Mouse (Mus musculus) gastrocnemius, postnatal 36 days (tissue): ENCODE measurements around the gene Zglp1. TPM values are rescaled to one million over a fixed set of nuclear protein-coding genes. Genes with fewer than 3 reads are reported as not detected.
"Not testable (repeated sequence)": the region's sequence is repeated elsewhere in the genome, so short reads cannot be mapped to it uniquely, and the experiment has no call there.

Source experiments
- DNase-seq, 2 experiments: peaks; one replicate each; pipeline ENCODE4 v3.0.0; 2022
- intact Hi-C: fragments of 180-260 bp; cut with DNase I; formaldehyde crosslinking; loops from one replicate; pipeline ENCODE4 v1.15.1; 2025
- total RNA-seq, 2 experiments: library from RNA; stranded (reverse); gene quantifications; 2 replicates each; pipeline ENCODE4 v1.2.3; 2021

The Zglp1 gene
- total RNA-seq, 2 experiments from 2014 or later: not detected

DNA sequence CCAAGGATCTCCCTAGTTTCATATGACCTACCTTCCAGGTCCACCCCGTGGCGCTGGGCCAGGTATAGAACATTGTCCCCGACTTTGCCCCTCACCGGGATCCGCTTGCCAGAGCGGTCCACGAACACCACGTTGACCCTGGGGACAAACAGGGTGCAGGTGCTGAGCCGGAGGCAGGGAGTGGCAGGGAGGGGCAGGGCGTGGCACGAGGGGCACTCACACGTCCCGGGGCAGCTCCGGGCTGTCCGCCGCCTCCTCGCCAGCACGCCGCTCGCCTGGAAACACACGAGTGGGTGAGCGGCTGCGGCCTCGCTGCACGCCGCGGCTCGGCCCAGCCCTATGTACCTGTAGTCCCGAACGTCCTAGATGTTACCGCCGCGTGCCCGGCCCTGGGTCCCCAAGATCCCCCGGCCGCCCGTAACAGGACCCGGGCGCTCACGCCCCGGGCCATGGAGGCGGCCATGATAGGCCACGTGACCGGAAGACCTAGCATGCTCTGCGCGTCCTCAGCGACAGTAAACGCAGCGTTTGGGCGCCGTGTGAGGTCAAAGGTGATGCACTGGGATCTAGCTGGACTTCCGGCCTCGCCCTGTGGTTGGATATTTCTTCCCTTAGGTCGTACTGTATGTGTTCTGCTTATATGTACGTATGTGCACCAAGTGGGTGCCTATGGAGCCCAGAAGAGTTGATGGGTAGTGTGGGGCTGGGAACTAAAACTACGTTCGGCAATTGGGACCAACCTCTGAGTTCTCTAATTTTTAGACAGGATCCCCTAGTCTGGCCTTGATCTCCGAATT is 6.3 kb upstream of the Zglp1 start, which contains the start of the genes Gm49373 and Fdx1l:
Gene Gm49373 (minus strand): TSS at position 53 of the 797 bp plus-strand sequence.
Gene Fdx1l (minus strand): TSS at position 571 of the 797 bp plus-strand sequence.
- intact Hi-C loops: no loop called here
- peak; percentile 82 to 83 for DNase-seq

DNA sequence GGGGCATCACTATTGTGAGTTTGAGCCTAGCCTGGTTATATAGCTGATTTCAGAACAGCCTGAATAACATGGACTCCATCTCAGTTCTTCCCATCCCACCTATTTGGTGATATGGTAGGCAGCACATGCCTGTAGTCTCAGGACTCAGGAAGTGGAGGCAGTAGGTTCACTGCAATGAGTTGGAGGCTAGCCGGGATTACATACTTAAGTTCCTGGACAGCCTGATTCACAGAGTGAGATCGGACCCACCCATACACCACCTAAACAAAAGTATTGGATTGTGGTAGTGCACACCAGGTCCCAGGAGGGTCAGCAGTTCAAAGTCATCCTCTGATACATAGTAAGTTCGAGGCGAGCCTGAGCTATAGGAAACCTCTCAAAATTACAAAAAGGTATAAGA is 5.7 kb upstream of the Zglp1 start:
- intact Hi-C loops: no loop called here
- no peak for DNase-seq

DNA sequence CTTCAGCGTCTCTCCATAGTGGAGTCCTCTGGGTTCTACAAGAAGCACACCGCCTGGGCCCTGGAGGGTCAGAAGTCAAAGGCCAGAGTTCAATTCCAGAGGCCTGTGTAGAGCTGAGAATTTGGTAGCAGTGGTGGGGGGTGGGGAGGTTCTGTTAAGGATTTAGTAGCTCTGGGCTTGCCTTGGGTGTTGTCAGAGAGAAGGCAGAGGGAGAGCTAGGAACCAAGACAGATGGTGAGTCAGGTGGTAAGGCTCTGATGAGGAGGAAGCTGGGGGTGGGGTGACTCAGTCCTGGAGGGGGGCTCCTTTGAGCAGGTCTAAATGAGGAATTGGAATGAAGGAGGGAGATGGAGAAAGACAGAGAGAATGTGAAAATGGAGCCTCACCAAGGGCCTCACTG is 4.0 kb downstream of the Zglp1 start:
- intact Hi-C loops: no loop called here
- no peak for DNase-seq

DNA sequence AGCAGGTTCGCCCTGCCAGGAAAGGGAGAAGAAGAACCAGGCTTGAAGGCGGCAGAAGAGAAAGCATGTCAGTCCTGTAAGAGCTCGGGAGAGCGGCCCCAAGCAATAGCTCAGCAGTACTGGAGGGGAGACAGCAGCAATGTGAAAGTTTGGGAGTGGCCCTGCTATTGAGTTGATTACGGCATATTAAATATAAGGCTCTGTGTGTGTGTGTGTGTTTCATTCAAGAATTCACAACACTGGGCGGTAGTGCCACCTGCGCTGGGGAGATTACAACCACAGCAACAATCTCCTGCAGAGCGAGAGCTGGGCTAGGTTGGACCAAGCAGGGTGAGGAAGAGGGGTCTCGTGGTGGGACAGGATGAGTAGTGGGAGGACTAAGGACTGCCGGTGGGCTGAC is 15.3 kb downstream of the Zglp1 start:
- no peak for DNase-seq
- intact Hi-C loops: no loop called here

DNA sequence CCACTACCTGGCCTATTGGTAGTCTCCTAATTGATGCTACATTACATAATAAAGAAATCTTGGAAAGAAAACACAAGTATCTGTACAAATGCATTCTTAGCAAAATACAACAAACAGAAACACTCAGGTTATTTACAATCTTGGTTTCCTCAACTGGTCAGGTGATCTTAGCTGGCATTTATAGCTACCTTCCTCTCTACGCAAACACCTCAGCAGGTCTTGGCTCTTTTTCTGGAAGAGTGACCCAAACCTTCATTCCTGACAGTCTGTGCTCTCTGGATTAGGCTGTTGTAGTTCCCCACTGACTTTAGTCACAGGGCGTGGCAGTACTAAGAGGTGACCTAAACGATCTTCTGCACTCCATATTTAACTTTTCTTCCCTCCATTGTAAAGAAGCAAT is 21.7 kb downstream of the Zglp1 start:
- intact Hi-C loops: no loop called here
- DNase-seq: no peak

DNA sequence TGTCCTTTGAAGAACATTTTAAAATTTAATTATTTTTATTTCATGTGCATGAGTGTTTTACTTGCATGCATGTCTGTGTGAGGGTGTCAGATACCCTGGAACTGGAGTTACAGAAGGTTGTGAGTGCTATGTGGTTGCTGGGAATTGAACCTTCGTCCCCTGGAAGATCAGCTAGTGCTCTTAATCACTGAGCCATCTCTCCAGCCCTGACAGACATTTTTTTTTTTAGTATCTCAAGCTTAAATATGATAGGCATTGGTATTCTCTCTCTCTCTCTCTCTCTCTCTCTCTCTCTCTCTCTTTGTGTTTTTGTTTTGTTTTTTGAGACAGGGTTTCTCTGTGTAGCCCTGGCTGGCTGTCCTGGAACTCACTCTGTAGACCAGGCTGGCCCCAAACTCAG is 22.1 kb downstream of the Zglp1 start:
- DNase-seq, intact Hi-C loops: not testable (repeated sequence)

DNA sequence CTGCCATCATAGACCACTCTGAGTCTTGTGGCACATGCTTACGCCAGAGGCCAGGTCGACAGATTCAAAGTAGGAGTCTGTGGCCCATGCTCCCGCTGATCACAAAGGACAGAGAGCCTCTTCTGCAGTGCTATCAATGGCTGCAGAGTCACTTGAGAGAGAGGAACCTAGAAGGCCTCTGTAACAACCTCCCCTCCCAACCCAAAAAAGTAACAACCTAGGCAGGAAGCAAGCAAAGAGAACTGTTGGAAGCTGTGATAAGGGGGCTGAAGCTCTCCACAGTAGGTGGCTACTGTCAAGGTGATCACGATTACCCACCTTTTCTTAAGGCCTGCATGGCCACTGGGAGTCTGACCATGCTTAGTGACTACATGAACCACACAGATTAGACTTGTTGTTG is 23.3 kb downstream of the Zglp1 start:
- intact Hi-C loops: no loop called here
- DNase-seq: no peak

DNA sequence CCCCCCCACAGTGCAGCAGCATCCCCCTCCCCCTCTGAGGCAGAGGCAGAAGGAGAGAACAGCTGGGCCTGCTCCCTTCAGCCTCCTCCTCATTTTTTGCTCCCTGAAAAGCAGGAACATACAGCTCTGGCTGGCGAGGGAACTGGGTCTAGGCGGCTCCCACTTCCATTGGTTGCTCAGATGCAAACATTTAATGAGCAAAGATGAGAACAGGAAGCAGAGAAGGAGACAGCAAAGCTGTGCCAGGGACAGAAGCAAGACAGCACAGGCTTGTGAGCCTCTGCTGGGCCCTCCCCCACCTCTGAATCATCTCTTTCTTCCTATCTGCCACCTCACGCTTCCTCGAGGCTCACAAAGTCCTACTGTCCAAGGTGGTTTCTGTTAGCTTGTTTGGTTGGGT is 25.6 kb downstream of the Zglp1 start:
- intact Hi-C loops: no loop called here
- DNase-seq: no peak

DNA sequence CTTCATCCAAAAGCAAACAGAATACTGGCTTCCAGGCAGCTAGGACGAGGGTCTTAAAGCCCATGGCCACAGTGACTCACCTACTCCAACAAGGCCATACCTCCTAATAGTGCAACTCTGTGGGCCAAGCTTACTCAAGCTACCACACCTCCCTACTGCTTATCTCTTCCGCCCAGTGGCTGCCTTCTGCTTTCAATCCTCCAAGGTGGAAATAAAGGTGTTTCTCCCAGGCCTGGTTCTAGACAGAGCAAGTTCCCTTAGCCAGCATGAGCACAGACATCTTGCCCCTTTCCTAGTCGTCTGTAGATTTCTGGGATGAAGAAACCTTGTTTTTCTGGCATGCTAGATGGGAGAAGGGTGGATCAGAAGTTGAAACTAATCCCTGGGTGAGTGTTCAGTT is 27.1 kb downstream of the Zglp1 start:
- no peak for DNase-seq
- intact Hi-C loops: no loop called here

DNA sequence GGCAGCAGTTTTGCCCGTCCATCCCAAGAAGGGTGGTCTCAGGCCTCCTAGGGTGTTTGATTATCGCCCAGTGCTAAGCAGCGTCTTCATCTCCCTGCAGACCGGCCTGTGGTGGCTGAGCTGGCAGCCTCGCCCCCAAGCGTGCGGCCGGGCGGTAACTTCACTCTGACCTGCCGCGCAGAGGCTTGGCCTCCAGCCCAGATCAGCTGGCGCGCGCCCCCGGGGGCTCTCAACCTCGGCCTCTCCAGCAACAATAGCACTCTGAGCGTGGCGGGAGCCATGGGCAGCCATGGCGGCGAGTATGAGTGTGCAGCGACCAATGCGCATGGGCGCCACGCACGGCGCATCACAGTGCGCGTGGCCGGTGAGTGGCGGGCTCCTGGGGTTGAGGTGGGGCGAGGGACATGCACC is 29.4 kb downstream of the Zglp1 start:
- no peak for DNase-seq
- intact Hi-C loops: no loop called here

DNA sequence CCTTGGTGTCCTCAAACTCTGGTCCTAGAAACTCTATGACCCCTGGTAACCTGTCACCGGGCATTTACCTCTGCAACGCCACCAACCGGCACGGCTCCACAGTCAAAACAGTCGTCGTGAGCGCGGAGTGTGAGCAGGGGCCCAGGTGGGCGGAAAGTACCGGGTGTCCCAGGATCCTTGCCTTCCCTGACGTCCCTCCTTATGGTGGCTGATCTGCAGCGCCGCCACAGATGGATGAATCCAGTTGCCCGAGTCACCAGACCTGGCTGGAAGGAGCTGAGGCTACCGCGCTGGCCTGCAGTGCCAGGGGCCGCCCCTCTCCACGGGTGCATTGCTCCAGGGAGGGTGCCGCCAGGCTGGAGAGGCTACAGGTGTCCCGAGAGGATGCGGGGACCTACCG is 30.2 kb downstream of the Zglp1 start:
- no peak for DNase-seq
- intact Hi-C loops: no loop called here

DNA sequence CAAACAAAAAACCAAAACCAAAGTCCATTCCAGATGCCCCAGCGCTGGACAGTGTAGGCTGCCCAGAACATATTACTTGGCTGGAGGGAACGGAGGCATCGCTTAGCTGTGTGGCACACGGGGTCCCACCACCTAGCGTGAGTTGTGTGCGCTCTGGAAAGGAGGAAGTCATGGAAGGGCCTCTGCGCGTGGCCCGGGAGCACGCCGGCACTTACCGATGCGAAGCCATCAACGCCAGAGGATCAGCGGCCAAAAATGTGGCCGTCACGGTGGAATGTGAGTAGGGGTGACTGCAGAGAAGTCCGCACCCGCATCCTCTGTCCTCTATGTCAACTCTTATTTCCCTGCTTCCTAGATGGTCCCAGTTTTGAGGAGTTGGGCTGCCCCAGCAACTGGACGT is 30.7 kb downstream of the Zglp1 start:
- intact Hi-C loops: no loop called here

DNA sequence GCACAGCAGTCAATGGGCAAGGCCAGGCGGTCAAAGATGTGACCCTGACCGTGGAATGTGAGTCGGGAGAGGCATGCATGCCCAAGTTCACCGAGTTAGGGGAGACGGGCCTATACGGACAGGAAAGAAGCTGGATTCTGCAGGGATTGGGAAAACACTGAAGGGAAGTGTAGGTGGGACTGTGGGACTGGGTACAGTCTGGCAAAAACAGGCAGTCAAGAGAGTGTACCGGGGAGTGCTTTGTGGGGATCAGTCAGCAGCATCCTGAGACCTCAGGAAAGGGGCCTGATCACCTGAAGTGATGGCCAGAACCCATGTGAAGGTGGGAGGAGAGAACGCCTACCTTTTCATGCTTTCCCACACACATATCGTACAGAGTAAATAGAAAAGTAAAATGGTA is 31.3 kb downstream of the Zglp1 start:
- intact Hi-C loops: no loop called here
- DNase-seq: no peak

More for the DNA sequence above, 30.7 kb downstream of the Zglp1 start:
- no peak for DNase-seq

DNA sequence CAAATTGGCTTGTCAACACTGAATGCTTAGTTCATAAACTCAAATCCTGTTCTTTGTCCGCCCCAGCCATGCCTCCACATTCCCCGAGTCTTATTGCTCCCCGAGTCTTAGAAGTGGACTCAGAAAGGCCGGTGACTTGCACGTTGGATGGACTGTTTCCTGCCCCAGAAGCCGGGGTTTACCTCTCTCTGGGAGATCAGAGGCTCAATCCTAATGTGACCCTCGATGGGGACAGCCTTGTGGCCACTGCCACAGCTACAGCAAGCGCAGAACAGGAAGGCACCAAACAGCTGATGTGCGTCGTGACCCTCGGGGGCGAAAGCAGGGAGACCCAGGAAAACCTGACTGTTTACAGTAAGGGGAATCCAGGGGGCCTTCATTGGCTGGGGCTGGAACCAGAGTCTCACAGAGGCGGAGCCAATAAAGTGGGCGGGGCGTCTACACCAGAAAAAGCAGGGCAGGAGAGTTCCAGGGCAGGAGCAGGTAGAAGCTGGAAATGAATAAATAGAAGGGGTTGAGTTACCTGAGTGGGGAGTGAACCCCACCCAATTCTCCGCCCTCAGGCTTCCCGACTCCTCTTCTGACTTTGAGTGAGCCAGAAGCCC is 32.3 kb downstream of the Zglp1 start:
- intact Hi-C loops: loop anchor here (5.0 kb wide), 1 partner anchor 103 kb away; no protein-coding TSS in a partner anchor
- no peak for DNase-seq

DNA sequence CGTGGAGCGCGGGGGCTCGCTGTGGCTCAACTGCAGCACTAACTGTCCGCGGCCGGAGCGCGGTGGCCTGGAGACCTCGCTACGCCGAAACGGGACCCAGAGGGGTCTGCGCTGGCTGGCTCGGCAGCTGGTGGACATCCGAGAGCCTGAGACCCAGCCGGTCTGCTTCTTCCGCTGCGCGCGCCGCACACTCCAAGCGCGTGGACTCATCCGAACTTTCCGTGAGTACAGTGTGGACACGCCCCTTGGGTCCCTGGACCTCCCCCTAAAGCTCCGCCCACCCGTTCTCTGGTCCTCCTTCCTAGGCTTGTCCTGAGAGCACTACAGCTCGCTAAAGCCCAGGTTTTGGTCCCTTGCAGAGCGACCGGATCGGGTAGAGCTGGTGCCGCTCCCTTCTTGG is 33.8 kb downstream of the Zglp1 start:
- DNase-seq: peak; percentile 81 to 82
- intact Hi-C loops: loop anchor here (5.0 kb wide), 1 partner anchor 104 kb away; no protein-coding TSS in a partner anchor

DNA sequence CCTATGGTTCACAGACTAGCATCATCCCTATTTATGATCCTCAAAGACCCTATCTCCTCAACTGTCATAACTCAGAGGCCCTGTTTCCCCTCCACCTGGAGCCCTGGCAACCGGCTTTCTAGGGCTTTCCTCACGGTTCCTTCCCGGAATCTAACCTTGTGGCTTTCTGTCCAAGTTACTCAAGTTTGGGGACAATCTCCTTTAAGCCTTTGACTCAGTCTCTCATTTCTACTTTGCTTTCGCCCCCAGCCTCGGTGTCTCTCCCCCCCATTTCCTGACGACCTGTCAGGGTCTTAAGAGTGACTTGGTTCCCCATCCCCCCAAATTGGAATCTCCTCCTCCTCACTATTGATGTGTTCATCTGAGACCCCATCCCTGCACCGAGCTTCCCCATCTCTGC is 34.4 kb downstream of the Zglp1 start:
- intact Hi-C loops: loop anchor here (5.0 kb wide), 1 partner anchor 105 kb away; no protein-coding TSS in a partner anchor
- no peak for DNase-seq

DNA sequence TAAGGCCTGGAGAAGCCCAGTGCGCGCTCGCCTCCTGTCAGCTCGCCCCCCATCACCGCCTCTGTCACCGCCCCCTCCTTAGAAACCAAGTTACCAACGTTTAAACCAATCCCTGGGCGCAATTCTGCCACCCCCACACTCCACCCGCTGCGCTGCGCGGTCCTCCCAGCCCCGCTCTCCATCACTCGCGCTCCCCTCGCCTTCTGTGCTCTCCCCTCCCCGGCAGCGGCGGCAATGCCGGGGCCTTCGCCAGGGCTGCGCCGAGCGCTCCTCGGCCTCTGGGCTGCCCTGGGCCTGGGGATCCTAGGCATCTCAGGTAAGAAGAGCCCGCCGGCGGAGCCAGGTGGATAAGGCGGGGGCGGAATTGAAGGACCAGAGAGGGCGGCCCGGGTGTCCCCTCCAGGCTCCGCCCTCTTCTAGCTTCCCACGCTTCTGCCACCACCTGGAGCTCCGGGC is 35.0 kb downstream of the Zglp1 start, which contains the start of gene Icam5:
Gene Icam5 (plus strand): TSS at position 178 of the 456 bp plus-strand sequence.
- DNase-seq: no peak
- intact Hi-C loops: loop anchor here (5.0 kb wide), 1 partner anchor 105 kb away; no protein-coding TSS in a partner anchor

DNA sequence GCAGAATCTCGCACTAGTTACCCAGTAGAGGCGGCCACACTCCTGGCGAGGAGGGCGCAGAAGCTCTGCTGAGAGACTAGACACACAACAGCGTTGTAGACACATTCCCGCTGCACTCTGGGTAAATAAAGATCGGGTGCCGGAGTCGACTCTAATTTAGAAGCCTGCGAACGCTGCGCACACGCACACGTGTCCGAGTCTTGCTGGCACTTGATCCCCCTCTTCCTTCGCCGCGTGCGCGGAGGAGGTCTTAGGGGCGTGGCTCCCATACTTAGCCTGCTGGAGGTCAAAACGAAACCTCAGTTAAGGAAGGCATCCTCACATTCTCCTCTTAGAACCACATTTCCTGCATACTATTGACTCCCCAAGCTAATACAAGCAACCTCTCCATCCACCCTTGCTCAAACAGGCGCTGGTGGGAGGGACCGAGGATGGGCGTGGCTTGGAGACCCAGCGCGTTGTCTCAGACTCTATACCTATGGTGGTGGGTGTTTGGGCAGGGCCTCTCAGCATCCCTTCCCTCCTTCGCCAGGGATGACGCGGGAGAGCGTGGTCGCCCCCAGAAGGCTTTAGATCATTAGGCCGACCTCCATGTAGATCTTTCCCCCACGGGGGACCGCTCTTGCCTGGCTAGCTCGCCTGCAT is 35.5 kb downstream of the Zglp1 start:
- peak; percentile 32 to 57 for DNase-seq
- intact Hi-C loops: loop anchor here (5.0 kb wide), 1 partner anchor 106 kb away; no protein-coding TSS in a partner anchor

DNA sequence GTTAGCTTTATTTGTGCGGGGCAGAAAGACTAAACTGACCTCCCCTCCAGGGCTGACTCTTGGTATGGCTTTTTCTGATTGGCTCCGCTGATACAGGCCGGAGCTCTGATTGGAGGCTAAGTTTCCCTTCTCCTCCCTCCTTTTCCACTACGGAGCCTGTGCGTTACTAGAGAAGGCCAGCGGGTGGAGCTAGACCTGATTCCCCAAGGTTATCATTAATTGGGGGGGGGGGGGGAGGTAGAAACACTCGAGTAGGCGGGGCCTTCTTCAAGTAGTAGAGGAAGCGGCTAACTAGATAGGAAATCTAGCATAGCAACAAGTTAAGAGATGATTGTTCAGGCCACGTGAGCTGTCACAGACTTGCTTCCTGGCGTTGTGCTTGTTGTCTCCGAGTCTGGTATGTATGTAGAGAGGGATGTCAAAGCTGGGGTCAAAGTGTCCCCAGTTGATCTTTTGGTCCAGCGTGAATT is 36.1 kb downstream of the Zglp1 start:
- intact Hi-C loops: loop anchor here (5.0 kb wide), 1 partner anchor 106 kb away; no protein-coding TSS in a partner anchor
- DNase-seq: peak; percentile 78 to 84

DNA sequence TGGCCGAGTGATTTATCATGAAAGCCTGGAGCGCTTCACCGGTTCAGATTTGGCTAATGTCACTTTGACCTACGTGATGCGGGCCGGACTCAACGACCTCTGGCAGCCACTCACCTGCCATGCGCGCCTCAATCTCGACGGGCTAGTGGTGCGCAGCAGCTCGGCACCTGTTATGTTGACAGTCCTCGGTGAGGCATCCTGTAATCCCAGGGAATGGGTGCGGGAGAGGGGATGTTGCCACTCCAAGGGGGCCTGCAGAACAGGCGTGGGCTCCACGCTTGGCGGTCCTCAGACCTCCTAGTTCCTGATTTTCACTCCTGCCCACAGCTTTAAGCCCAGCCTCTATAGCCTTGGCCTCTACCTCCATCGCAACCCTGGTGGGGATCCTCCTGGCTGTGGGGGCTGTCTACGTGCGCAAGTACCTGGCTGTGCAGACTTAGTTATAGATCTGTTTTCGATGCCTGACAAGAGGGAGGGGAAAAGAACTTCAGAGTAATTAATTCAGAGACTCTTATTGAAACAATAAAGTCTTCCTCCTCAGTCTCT is 36.8 kb downstream of the Zglp1 start:
- intact Hi-C loops: loop anchor here (5.0 kb wide), 1 partner anchor 107 kb away; no protein-coding TSS in a partner anchor
- no peak for DNase-seq
